Mouse (Mus musculus): ENCODE results near the gene Churc1. TPM values are rescaled to one million over a fixed set of nuclear protein-coding genes. Genes with fewer than 3 reads are reported as not detected.

The Churc1 gene
- 10 to 100 TPM; 35.2 to 47.1 (median 39.6) TPM for total RNA-seq (2022)

DNA sequence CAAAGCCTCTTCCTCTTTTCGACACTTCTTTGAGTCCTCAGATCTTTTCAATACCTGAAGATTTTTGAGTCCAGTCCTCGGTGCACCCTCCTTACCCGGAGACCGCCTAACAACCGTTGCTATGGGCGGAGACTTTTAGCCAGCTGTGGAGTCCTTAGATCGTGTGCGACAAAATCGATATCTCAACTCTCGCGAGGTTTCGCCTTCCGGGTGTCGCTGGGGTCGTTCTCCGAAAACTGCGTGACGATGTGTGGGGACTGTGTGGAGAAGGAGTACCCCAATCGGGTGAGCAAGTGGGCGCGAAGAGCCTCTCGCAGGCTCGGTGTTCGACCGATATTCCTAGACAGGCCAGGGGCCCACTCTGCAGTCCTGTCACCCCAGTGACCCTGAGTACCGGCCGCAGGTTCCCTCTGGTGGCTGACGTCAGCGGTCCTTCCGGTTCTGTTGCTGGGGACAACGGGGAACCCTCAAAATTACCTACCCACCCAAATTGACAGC is at the start of gene Churc1, which contains the start of gene Fntb:
Gene Churc1, plus strand, starts transcription at position 185 of the 498 bp plus-strand sequence.
Gene Fntb, plus strand, starts transcription at position 236 of the 498 bp plus-strand sequence.
- DNase-seq (ENCODE audit: low spot score in 2 of 2) = peak; percentile 79 to 85

- no peak for DNase-seq (ENCODE audit: low spot score in 2 of 2)
Observed at GRCm38 (mm10) chr12:76718384-76718783, 47.0 kb upstream of the Churc1 start.

DNA sequence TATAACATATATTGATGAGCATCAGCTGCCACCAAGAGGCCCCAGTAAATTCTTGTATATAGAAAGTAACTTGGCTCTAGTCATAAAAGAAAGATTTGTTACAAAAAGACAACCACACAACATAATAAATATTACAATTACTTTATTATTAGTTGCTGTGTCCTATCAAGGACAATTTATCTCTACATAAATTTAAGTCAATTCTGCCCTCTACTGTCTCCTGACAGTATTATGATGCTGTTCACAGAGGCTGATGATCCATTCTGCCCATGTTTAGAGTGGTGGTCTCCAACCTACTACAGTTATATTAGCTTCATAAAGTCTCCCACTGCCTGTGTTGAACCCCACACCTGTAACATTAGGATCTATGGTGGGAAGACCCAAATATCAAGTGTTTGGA is 44.8 kb upstream of the Churc1 start:
- DNase-seq (ENCODE audit: low spot score in 2 of 2) = no peak

GRCm38 (mm10) chr12:76722026-76722425 is 43.3 kb upstream of the Churc1 start:
- DNase-seq (ENCODE audit: low spot score in 2 of 2) = no peak

DNA sequence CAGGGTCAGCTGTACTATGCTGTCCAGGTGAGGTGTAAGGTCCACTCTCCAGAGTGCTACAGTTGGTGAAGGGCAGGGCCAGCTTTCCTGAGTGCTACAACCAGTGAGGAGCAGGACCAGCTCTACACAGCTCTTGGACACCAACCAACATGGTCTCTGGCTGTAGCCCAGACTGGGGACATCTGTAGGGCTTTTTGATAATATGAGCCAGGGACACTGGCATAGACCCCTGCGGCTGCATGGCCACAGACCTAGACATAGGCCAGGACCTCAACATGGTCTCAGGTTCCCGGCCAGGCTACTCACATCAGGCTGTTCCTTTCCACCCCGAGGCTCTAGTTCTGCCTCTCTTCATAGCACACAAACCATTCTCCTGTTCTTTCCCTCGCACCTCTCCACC is 37.4 kb upstream of the Churc1 start:
- no peak for DNase-seq (ENCODE audit: low spot score in 2 of 2)

- DNase-seq (ENCODE audit: low spot score in 2 of 2) = no peak
Observed at GRCm38 (mm10) chr12:76750866-76751459, 14.4 kb upstream of the Churc1 start.

- peak in 1 of 2 experiments; percentile 54 for DNase-seq (ENCODE audit: low spot score in 2 of 2)
Observed at GRCm38 (mm10) chr12:76752652-76753318, 12.6 kb upstream of the Churc1 start.

DNA sequence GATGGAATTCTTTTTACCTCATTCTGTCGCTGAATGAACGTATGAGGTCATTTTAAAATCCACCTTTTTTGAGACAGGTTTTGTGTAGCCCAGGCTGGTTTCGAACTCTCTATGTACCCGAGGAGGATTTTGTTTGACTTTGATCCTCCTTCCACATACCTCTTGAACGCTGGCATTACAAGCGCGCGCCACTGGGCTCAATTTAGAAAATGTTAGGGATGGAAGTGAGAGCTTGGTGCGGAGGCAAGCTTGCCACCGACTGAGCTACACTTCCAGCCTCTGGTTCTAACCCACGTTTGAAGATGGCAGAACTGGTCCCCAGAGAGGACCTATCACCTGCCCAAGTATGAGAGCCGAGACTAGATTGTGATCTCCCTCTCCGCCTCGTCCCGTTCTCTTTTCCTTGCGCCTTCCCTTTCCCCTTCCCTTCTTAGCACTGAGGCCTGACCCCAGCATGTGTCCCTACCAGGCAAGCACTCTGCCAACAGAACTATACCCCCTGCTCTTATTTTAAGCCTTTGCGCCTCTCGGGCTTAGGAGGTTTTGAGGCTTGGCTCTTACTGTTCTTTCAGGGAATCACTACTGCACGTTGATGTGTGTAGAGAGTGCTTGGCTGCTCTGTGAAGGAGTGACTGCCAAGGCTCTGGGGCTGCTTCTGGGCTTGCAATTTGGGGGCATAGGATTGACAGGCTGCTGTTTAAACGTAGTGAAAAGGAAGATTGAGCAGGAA is 728 bp downstream of the Churc1 start:
- DNase-seq (ENCODE audit: low spot score in 2 of 2) = peak in 1 of 2 experiments; percentile 25

DNA sequence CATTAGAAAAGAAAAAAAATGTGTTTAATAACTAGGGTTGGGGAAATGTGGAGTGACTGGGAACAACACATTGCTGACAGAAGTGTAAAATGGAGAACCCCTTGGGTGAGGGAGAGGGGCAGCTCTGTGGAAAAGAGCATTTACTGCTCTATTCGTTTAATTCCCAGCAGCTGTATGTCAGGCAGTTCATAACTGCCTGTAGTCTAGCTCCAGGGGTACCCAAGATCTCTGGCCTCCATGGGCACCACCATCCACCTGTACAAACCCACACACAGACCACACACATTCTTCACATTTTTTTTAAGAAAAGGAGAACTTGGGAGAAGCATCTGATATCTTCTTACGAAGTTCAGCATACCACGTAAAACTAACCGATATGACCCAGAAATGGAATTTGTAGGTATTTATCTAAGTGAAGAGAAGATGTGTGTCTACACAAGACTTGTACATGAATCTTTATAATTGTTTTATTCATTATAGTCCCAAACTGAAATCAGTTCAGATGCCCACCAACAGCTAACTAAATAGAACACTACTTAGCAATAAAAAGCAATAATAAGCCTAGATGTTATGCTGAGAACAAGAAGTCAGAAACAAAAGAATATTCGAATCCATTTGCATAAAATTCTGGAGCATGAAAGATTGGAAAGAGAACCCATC is 5.6 kb downstream of the Churc1 start:
- DNase-seq (ENCODE audit: low spot score in 2 of 2) = no peak

DNA sequence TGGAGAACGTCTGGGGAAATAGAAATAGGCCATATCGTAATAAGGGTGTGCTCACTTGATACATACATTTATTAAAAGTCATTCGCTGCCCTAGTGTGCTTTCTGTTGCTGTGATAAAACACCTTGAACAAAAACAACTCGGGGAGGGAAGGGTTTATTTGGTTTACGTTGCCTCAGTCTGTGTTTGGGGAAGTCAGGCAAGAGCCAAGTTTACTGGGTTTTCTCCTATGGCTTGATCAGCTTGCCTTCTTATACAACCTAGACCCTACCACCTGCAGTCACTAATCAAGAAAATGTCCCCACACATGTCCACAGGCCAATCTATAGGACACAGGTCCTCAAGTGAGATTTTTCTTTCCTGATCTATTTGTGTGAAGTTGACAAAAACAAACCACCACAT is 6.2 kb downstream of the Churc1 start:
- DNase-seq (ENCODE audit: low spot score in 2 of 2) = no peak

DNA sequence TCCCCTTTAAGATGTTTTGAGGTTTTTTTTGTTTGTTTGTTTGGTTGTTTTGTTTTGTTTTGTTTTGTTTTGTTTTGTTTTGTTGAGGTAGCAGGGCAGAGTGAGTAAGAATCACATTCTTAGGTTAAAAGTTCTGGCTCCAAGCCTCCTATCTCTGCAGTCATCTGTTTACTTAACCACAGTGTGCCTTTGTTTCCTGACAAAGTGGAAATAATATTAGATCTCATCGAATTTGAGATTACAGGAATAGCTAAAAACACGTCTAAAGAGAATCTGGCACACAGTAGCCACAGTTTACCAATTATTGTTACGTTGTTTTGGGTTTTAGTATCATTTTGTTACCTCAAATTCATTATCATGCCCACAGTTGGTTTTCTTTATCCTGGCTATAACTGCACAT is 9.3 kb downstream of the Churc1 start:
- no peak for DNase-seq (ENCODE audit: low spot score in 2 of 2)

DNA sequence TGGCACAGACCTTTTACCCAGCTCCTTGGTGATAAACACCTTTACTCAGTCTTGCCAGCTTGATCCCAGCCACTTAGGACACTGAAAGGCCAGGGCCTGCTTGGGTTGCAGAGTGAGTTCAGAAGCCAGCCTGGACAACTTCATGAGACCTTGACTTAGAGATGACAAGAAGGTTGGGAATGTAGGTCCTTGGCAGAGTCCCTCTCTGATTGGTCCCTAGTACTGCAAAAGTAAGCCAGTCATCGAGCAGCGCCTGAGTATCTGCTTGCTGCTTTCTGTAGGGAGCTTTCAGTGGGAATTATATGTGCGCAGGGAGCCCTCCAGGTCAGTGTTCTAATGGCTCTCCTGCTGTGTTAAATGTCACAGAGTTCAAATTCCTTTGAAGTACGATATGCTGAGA is 9.8 kb downstream of the Churc1 start:
- DNase-seq (ENCODE audit: low spot score in 2 of 2) = no peak

GRCm38 (mm10) chr12:76776898-76777297 is 11.6 kb downstream of the Churc1 start:
- no peak for DNase-seq (ENCODE audit: low spot score in 2 of 2)

- DNase-seq (ENCODE audit: low spot score in 2 of 2) = no peak
Observed at GRCm38 (mm10) chr12:76777845-76778244, 12.5 kb downstream of the Churc1 start.

DNA sequence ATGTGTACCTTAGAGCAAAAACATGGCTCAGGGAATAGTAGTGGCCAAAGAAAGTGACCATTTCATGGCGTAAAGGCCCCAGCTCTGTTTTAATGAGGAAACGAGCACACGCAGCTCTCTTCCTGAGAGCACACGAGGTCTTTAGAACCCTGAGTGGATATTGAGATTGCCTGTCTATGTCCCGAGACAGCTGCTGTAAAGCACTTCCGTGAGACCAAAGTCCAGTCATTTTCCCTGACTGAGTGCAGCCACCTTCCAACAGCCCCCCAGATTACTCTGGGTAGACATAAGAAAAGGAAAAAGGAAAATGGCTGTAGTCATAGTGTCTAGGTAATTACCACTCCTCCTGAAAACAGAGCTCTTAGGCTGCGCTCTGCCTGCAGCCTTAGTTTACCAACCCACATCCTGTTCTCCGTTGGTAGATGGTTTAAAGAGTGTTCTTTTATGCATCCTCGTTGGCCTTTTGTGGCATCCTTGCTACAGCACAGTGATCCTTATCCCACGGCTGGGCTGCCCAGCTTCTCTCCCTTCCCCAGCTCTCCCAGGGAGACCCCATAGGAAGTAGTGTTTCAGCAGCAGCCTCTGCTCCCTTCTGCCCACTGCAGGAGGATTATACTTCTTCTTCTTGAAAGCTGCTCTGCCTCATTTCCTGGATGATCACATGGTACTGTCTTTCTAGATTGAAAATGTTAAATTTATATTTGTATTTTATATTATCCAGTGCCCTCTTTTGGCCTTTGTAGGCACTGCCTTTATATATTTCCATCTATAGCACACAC is 13.2 kb downstream of the Churc1 start:
- no peak for DNase-seq (ENCODE audit: low spot score in 2 of 2)

DNA sequence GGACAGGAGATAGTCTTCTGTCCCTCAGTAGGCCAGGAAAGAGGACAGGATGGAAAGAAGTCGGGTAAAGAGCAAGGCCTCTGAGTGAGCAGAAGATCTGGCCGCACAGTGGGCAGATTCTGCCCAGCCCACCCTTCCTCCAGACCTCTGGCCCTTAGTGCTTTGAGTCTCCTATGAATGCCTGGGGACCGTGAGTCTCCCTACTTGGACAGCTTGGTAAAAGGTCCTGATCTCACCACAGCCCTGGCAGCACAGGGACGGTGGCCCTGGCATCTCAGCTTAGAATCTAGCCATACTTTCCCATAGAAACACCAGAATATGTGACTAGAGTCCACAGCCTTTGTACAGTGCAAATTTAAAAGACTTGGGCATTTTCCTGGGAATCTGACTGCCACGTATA is 14.6 kb downstream of the Churc1 start:
- no peak for DNase-seq (ENCODE audit: low spot score in 2 of 2)

- DNase-seq (ENCODE audit: low spot score in 2 of 2) = no peak
Observed at GRCm38 (mm10) chr12:76780639-76781468, 15.5 kb downstream of the Churc1 start.

DNA sequence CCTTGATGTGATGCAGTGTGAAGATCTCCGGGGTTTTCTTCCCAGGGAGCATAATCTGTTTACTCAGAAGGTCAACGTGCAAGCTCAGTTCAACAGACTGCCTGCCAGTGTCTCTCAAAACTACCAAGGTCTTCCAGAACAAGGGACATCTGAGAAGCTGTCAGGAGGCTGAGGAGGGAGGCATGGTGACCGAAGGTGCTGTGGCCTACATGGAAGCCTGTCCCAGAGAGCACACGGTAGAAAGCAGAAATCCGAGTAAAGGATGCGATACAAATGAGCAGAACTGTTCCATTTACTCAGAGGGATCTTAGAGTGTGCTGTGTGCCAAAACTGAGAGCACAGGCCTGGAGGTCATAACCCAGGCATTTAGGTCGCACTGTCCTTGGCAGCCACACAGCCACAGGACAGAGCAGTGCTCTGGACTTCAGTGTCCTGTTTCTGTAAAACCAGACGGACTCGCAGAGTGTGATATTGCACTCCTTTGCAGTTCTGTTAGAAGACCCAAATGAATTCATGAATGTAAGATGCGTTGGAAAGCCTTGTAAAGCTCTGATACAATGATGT is 18.8 kb downstream of the Churc1 start:
- no peak for DNase-seq (ENCODE audit: low spot score in 2 of 2)

- DNase-seq (ENCODE audit: low spot score in 2 of 2) = no peak
Observed at GRCm38 (mm10) chr12:76790446-76791084, 25.2 kb downstream of the Churc1 start.
